Mouse (Mus musculus) monocyte, adult 5-6 weeks (primary cell): ENCODE measurements around the gene Ddx51. TPM values are rescaled to one million over a fixed set of nuclear protein-coding genes. Genes with fewer than 3 reads are reported as not detected.
A peak's percentile ranks its signal among the peaks of the same experiment; 100 is the strongest.

Experiments used
- ATAC-seq: fragments of 153-309, 156-312 bp; replicated peaks from 2 replicates; pipeline ENCODE4 v1.8.0; 2017; ENCODE audit warnings: mild to moderate bottlenecking; ENCODE audit not compliant: low TSS enrichment, insufficient number of reproducible peaks, severe bottlenecking, poor library complexity, low FRiP score
- total RNA-seq: library from RNA; stranded (forward); fragments of 200-1000, 200-491, 200-594 nt; gene quantifications from 3 replicates; pipeline ENCODE4 v1.2.3, GENCODE M21; 2017

The Ddx51 gene
- total RNA-seq, 1 experiment from 2014 or later = 3.8 TPM

GRCm38 (mm10) chr5:110639459-110639858 lies 13.8 kb upstream of the Ddx51 start:
- ATAC-seq = peak; percentile 73

GRCm38 (mm10) chr5:110646377-110646776 lies 6.9 kb upstream of the Ddx51 start:
- ATAC-seq = no peak

- ATAC-seq = no peak
Observed at GRCm38 (mm10) chr5:110653686-110654085, 435 bp downstream of the Ddx51 start.

GRCm38 (mm10) chr5:110659682-110660081 lies 6.4 kb downstream of the Ddx51 start:
- ATAC-seq = no peak

- ATAC-seq = no peak
Observed at GRCm38 (mm10) chr5:110664041-110664440, 10.8 kb downstream of the Ddx51 start.

- ATAC-seq = no peak
Observed at GRCm38 (mm10) chr5:110664750-110665269, 11.6 kb downstream of the Ddx51 start.

- no peak for ATAC-seq
Observed at GRCm38 (mm10) chr5:110665486-110666121, 12.4 kb downstream of the Ddx51 start.

- no peak for ATAC-seq
Observed at GRCm38 (mm10) chr5:110682041-110682440, 28.8 kb downstream of the Ddx51 start.

GRCm38 (mm10) chr5:110698617-110699016 lies 45.4 kb downstream of the Ddx51 start:
- ATAC-seq = no peak

GRCm38 (mm10) chr5:110704004-110704403 lies 50.8 kb downstream of the Ddx51 start:
- no peak for ATAC-seq

- ATAC-seq = no peak
Observed at GRCm38 (mm10) chr5:110709256-110709655, 56.0 kb downstream of the Ddx51 start.

Other genes starting within 250 kb of the Ddx51 start
- 18.6 to 30.8 TPM (median 22.1 TPM) in 3 replicates for gene Fbrsl1, start 204.9 kb upstream of the Ddx51 start, total RNA-seq
- gene Galnt9, start 109.1 kb upstream of the Ddx51 start, total RNA-seq = 3.7 to 5.5 TPM (median 5.0 TPM) in 3 replicates
- 8.3 to 29.0 TPM (median 9.9 TPM) in 3 replicates for gene Noc4l, start within 50 bp of the Ddx51 start, total RNA-seq
- gene Ep400, start 117.3 kb downstream of the Ddx51 start, total RNA-seq = 73.3 to 97.0 TPM (median 81.0 TPM) in 3 replicates
- 26.3 to 29.9 TPM (median 28.8 TPM) in 3 replicates for gene Pus1, start 127.2 kb downstream of the Ddx51 start, total RNA-seq
- 12.3 to 43.3 TPM (median 17.1 TPM) in 3 replicates for gene Ulk1, start 156.6 kb downstream of the Ddx51 start, total RNA-seq
- 17.2 to 39.5 TPM (median 19.4 TPM) in 3 replicates for gene Hscb, start 186.3 kb downstream of the Ddx51 start, total RNA-seq
- gene Chek2, start 186.5 kb downstream of the Ddx51 start, total RNA-seq = 4.7 to 12.7 TPM (median 11.3 TPM) in 3 replicates
- gene Ttc28, start 226.4 kb downstream of the Ddx51 start, total RNA-seq = 2.4 to 4.1 TPM (median 4.0 TPM) in 3 replicates